Mouse (Mus musculus): ENCODE measurements around the gene 1700025G04Rik. TPM values are rescaled to one million over a fixed set of nuclear protein-coding genes. Genes with fewer than 3 reads are reported as not detected.
A peak's percentile ranks its signal among the peaks of the same experiment; 100 is the strongest.

1700025G04Rik gene
- total and polyA plus RNA-seq, 3 experiments: 1.5 to 19.5 (median 12.8) TPM

DNA sequence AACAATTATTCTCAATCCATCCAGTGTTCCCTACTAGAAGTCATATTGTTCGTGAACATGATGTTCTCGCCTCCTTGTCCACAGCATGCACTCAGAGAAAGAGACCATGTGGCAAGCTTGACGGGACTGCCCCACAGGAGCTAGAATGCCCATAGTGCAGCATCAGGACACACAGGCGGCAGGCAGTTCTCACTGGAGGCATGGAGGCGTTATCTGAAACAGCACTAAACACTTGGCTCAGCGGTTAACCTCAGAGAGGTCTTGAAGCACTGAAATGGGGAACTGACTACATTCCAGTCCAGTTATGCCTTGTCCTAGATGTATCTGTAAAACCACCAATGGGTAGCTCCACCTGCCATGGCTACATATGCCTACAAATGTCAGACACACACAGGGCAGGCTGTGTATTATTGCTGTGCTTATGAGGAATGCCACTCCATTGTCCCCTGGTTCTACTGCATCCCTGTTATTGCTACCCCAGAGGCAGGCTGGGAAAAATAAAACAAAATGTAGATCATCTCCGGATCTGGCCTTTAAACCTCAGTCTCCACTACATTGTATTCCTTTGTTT lies 74.3 kb downstream of the 1700025G04Rik start (continued):
- TF ChIP-seq NRF1 (IDR thresholded peaks at IDR 0.05; ENCODE audit: low read depth, low read length) (no peak), USF2 (conservative IDR thresholded peaks at IDR 0.05; ENCODE audit: low read depth, low read length) (no peak), ZKSCAN1 (IDR thresholded peaks at IDR 0.05; ENCODE audit: borderline replicate concordance, low read depth, low read length) (no peak), BHLHE40 (IDR thresholded peaks at IDR 0.05; ENCODE audit: low read depth, low read length) (peak; percentile 69), TBP (conservative IDR thresholded peaks at IDR 0.05; ENCODE audit: low read depth, low read length) (peak; percentile 56; the same call in 1 of the 2 replicates), NELFE (IDR thresholded peaks at IDR 0.05; ENCODE audit: low read depth, low read length) (no peak), SIN3A (IDR thresholded peaks at IDR 0.05; ENCODE audit: low read length) (peak; percentile 41; the same call in 1 of the 2 replicates), UBTF (IDR thresholded peaks at IDR 0.05; ENCODE audit: low read depth, low read length) (no peak), JUND (conservative IDR thresholded peaks at IDR 0.05; ENCODE audit: low read depth, low read length) (no peak), MAFK (IDR thresholded peaks at IDR 0.05; ENCODE audit: insufficient replicate concordance, low read length) (peak; percentile 82), HCFC1 (IDR thresholded peaks at IDR 0.05; ENCODE audit: low read depth, low read length) (no peak), USF1 (IDR thresholded peaks at IDR 0.05; ENCODE audit: low read depth, low read length) (no peak), MXI1 (IDR thresholded peaks at IDR 0.05; ENCODE audit: low read depth, low read length) (peak; percentile 71; the same call in 1 of the 2 replicates), POLR2A (IDR thresholded peaks at IDR 0.05; ENCODE audit: low read depth, low read length) (no peak), CTCF (conservative IDR thresholded peaks at IDR 0.05 in 1 of 2, IDR thresholded peaks at IDR 0.05 in 1 of 2; ENCODE audit: low read depth in 2 of 2, low read length in 2 of 2) (no peak), POLR2AphosphoS2 (IDR thresholded peaks at IDR 0.05; ENCODE audit: low read depth, low read length) (no peak), JUN (IDR thresholded peaks at IDR 0.05; ENCODE audit: insufficient read depth, low read depth, low read length) (no peak), RAD21 (IDR thresholded peaks at IDR 0.05; ENCODE audit: low read depth, low read length) (no peak; the same call in 1 of the 2 replicates), ZMIZ1 (IDR thresholded peaks at IDR 0.05; ENCODE audit: low read depth, low read length) (no peak; the same call in 1 of the 2 replicates)

DNA sequence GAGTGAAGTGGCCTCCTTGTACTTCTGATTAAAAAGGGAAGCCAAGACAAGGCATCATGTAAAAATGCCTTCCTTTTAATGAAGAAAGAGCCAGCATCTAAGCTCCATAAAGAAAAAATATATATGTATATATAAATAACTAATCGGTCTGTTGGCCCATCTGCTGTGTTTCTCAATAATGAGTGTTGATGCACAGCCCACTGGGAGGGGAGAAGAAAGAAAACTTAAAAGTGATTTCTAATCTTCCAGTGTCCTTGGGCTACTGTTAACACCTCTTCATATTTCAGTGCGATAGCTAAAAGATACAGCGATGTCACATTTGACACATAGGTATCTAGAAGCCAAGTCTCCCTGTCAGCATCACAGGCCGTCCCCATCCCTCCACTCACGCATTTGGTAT lies 78.2 kb downstream of the 1700025G04Rik start:
- Histone ChIP-seq H3K4me1 (ENCODE audit: control insufficient read depth in 1 of 2, insufficient read depth in 2 of 2) (peaks cover 9 to 21% of the 10 kb centered on the region in 2 experiments), H3K9ac (ENCODE audit: insufficient read depth, low read depth) (no peak overlapping the region), H3K27ac (ENCODE audit: insufficient read depth, low read depth) (no peak overlapping the region), H3K4me2 (ENCODE audit: insufficient read depth, low read depth, poor library complexity, severe bottlenecking) (no peak overlapping the region), H3K9me3 (replicated peaks; ENCODE audit: low read length) (no peaks in the 10 kb centered on the region), H3K27me3 (replicated peaks) (no peaks in the 10 kb centered on the region), H3K79me2 (replicated peaks; ENCODE audit: control insufficient read depth, extremely low read depth, insufficient read depth, poor library complexity, severe bottlenecking) (no peaks in the 10 kb centered on the region), H3K4me3 (replicated peaks in 1 of 3; ENCODE audit: low read depth in 2 of 3, low read length in 2 of 3, poor library complexity in 1 of 3) (no peak overlapping the region), H3K36me3 (replicated peaks in 1 of 2; ENCODE audit: control insufficient read depth in 1 of 2, insufficient read depth in 1 of 2, low read length in 1 of 2) (peaks cover 0 to 3% of the 10 kb centered on the region in 2 experiments)
- no peak for DNase-seq (ENCODE audit: extremely low read depth)
- TF ChIP-seq ZKSCAN1 (IDR thresholded peaks at IDR 0.05; ENCODE audit: borderline replicate concordance, low read depth, low read length) (no peak), BHLHE40 (IDR thresholded peaks at IDR 0.05; ENCODE audit: low read depth, low read length) (no peak), CHD1 (IDR thresholded peaks at IDR 0.05; ENCODE audit: low read depth, low read length) (no peak), MYC (IDR thresholded peaks at IDR 0.05; ENCODE audit: low read depth, low read length) (no peak), ETS1 (conservative IDR thresholded peaks at IDR 0.05; ENCODE audit: low read depth, low read length) (no peak), ZC3H11A (IDR thresholded peaks at IDR 0.05; ENCODE audit: low read depth, low read length) (no peak), POLR2AphosphoS2 (IDR thresholded peaks at IDR 0.05; ENCODE audit: low read depth, low read length) (no peak), GABPA (IDR thresholded peaks at IDR 0.05; ENCODE audit: insufficient replicate concordance, low read depth, low read length) (no peak), SMC3 (IDR thresholded peaks at IDR 0.05; ENCODE audit: low read depth, low read length) (no peak), RCOR1 (conservative IDR thresholded peaks at IDR 0.05; ENCODE audit: low read depth, low read length) (no peak), MEF2A (IDR thresholded peaks at IDR 0.05; ENCODE audit: borderline replicate concordance, low read depth, low read length) (no peak), UBTF (IDR thresholded peaks at IDR 0.05; ENCODE audit: low read depth, low read length) (no peak)
- in situ Hi-C loops (cut with MboI; ENCODE audit: low pct_ligation_motif_present, low pct_unique_long_range_greater_than_20kb, low sequenced_read_pairs) (no loop called here), dilution Hi-C loops (cut with MboI; ENCODE audit: extremely low pct_ligation_motif_present, extremely low pct_unique_long_range_greater_than_20kb, low sequenced_read_pairs) (no loop called here)
